Mouse (Mus musculus) midbrain, embryonic 14.5 days (tissue): ENCODE data around the gene Plppr3. TPM values are rescaled to one million over a fixed set of nuclear protein-coding genes. Genes with fewer than 3 reads are reported as not detected.
"Not testable (repeated sequence)": the region's sequence is repeated elsewhere in the genome, so short reads cannot be mapped to it uniquely, and the experiment has no call there.

Source experiments
- ATAC-seq: fragments of 200-750 bp; cut with Nextera tagmentation; 2 replicates; pipeline ENCODE4 v1.8.0; 2017; ENCODE audit warnings: moderate number of reproducible peaks, moderate library complexity; ENCODE audit not compliant: low FRiP score, low TSS enrichment
- DNase-seq: peaks from one replicate; pipeline ENCODE4 v3.0.0-alpha.2; 2015
- H3K27ac ChIP-seq: fragments of 300-500 bp; sonication (generic); replicated peaks from 2 replicates; pipeline ENCODE4 v1.5.1; 2014; ENCODE audit warnings: mild to moderate bottlenecking, low read depth, low read length, moderate library complexity
- H3K27me3 ChIP-seq: fragments of 300-500 bp; sonication (generic); 2 replicates; pipeline ENCODE4 v1.6.1; 2014; ENCODE audit warnings: low read length, control low read depth, mixed read lengths; ENCODE audit not compliant: control insufficient read depth, insufficient read depth
- H3K36me3 ChIP-seq: fragments of 300-500 bp; sonication (generic); 2 replicates; pipeline ENCODE4 v1.6.1; 2014; ENCODE audit warnings: low read length, control low read depth; ENCODE audit not compliant: control insufficient read depth, insufficient read depth
- H3K4me1 ChIP-seq: fragments of 300-500 bp; sonication (generic); 2 replicates; pipeline ENCODE4 v1.6.1; 2014; ENCODE audit warnings: mild to moderate bottlenecking, antibody characterized with exemption, low read length, control low read depth; ENCODE audit not compliant: control insufficient read depth, insufficient read depth
- H3K4me2 ChIP-seq: fragments of 300-500 bp; sonication (generic); 2 replicates; pipeline ENCODE4 v1.6.1; 2014; ENCODE audit warnings: mild to moderate bottlenecking, low read length, moderate library complexity
- H3K4me3 ChIP-seq: fragments of 300-500 bp; sonication (generic); replicated peaks from 2 replicates; pipeline ENCODE4 v1.5.1; 2014; ENCODE audit warnings: low read depth, low read length
- H3K9ac ChIP-seq: fragments of 300-500 bp; sonication (generic); replicated peaks from 2 replicates; pipeline ENCODE4 v1.6.1; 2014; ENCODE audit warnings: mild to moderate bottlenecking, low read length, moderate library complexity
- H3K9me3 ChIP-seq: fragments of 300-500 bp; sonication (generic); 2 replicates; pipeline ENCODE4 v1.6.1; 2016; ENCODE audit warnings: low read length, control low read depth, mixed read lengths; ENCODE audit not compliant: control insufficient read depth
- WGBS: fragments of 180-500 bp; shearing (Covaris S2); extraction: QIAGEN DNeasy Blood & Tissue Kit; methylation state at CpG from one replicate; pipeline ENCODE4 v1.1.7; 2014; 5-methylcytosine and 5-hydroxymethylcytosine counted together
- polyA plus RNA-seq: library from polyadenylated mRNA; unstranded; fragments of >200 nt; fragmentation: Nextera tagmentation; extraction: Ambion mirVana; gene quantifications from 2 replicates; pipeline ENCODE4 v1.2.1, GENCODE M21; 2014

Gene Plppr3
- polyA plus RNA-seq, 1 experiment from 2014 or later: 342 TPM

DNA sequence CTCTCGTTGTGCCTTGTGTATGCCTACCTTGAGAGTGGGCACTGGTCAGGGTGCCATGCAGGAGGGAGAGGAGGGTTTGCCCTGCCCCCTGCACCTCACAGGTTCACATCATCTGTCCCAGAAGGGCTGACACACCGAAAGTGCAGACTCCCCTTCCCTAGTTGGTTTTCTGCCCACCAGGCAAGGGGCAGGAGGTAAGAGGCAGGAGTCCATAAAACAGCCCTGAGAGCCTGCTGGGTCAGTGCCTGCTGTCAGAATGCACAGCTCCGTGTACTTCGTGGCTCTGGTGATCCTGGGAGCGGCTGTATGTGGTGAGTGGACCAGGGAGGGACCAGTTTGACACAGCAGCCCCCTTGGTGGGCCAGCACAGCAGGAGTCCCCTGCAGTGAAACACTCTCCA, 16.2 kb upstream of the Plppr3 start, which contains the start of gene Cfd:
Gene Cfd (plus strand): TSS at position 184 of the 400 bp plus-strand sequence.
- Histone ChIP-seq H3K36me3 (peaks cover 13% of the 10 kb centered on the region), H3K9ac (no peak within 1 kb of the TSS), H3K4me3 (no peak within 1 kb of the TSS), H3K27me3 (no peaks in the 10 kb centered on the region), H3K4me2 (no peak within 1 kb of the TSS), H3K4me1 (no peaks in the 10 kb centered on the region), H3K27ac (no peak within 1 kb of the TSS), H3K9me3 (no peaks in the 10 kb centered on the region)
- WGBS: 43% methylated on average over 5 of the region's 5 CpGs
- DNase-seq (no peak), ATAC-seq (no peak)

DNA sequence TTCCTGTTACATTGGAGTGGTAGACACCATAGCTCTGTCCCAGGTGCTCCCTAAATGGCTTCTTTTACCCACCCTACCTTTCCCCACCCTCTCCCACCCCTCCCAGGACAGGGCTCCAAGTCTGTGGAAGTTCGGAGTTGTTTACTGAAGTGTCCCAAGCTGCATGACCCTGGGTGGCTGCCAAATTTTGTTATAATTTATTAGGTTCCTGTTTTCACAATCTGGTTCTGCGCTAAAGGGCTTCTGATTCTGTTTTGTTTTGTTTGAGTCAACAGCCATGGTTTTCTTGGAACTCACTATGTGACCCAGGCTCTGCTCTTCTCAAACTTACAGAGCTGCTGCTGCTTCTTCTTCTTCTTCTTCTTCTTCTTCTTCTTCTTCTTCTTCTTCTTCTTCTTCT, 15.0 kb upstream of the Plppr3 start:
- Histone ChIP-seq H3K4me2 (no peak overlapping the region), H3K9ac (no peak overlapping the region), H3K9me3 (no peaks in the 10 kb centered on the region), H3K27ac (no peak overlapping the region), H3K27me3 (no peaks in the 10 kb centered on the region), H3K36me3 (peaks cover 4% of the 10 kb centered on the region; the same call in 1 of the 2 replicates), H3K4me3 (no peak overlapping the region), H3K4me1 (no peaks in the 10 kb centered on the region)
- WGBS: 88% methylated on average over 2 of the region's 2 CpGs
- DNase-seq: no peak
- ATAC-seq: no peak

DNA sequence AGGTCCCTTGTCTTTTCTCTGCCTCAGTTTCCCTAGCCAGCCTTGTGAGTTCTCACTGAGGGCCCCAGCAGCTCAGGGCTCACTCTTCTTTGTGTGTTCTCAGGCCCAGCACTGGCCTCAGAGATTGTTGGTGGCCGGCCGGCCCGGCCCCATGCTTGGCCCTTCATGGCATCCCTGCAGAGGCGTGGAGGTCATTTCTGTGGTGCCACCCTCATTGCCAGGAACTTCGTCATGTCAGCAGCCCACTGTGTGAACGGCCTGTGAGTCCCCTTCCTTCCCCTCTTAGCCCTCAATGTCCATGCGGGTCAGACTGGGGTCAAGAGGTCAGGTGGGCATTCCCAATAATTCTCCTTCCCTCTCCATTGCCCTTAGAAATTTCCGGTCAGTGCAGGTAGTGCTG, 12.2 kb upstream of the Plppr3 start:
- H3K27me3 ChIP-seq: no peaks in the 10 kb centered on the region; the same call in 1 of the 2 replicates
- 83% methylated on average over 8 of the region's 8 CpGs for WGBS
- no peak overlapping the region for H3K4me3 ChIP-seq

DNA sequence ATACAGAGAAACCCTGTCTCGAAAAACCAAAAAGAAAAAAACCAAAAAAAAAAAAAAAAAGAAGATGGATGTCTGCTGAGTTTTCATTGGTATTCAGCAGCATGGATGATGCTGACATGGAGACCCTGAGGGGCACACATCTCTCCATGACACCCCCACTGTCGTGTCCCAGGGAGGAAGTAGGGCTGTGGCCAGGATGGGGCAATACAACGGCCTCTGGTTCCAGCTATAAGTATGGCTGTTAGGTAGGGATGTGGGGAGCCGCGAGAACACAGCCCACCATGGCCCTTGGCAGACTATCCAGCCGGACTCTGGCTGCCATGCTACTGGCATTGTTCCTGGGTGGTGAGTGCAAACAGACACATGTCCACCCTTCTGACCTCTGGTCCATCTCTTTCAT, 11.6 kb upstream of the Plppr3 start, which contains the start of gene Elane:
Gene Elane (plus strand): TSS at position 194 of the 400 bp plus-strand sequence.
- WGBS: 89% methylated on average over 6 of the region's 6 CpGs
- Histone ChIP-seq H3K9ac (no peak within 1 kb of the TSS), H3K4me2 (no peak within 1 kb of the TSS), H3K9me3 (no peaks in the 10 kb centered on the region), H3K4me1 (no peaks in the 10 kb centered on the region), H3K27ac (no peak within 1 kb of the TSS), H3K4me3 (no peak within 1 kb of the TSS), H3K36me3 (no peaks in the 10 kb centered on the region), H3K27me3 (no peaks in the 10 kb centered on the region; the same call in 1 of the 2 replicates)
- DNase-seq (no peak), ATAC-seq (no peak)

More for the DNA sequence above, 12.2 kb upstream of the Plppr3 start:
- Histone ChIP-seq H3K27ac (no peak overlapping the region), H3K4me2 (no peak overlapping the region), H3K4me1 (no peaks in the 10 kb centered on the region), H3K9ac (no peak overlapping the region), H3K36me3 (no peaks in the 10 kb centered on the region), H3K9me3 (no peaks in the 10 kb centered on the region)
- DNase-seq (no peak), ATAC-seq (no peak)

DNA sequence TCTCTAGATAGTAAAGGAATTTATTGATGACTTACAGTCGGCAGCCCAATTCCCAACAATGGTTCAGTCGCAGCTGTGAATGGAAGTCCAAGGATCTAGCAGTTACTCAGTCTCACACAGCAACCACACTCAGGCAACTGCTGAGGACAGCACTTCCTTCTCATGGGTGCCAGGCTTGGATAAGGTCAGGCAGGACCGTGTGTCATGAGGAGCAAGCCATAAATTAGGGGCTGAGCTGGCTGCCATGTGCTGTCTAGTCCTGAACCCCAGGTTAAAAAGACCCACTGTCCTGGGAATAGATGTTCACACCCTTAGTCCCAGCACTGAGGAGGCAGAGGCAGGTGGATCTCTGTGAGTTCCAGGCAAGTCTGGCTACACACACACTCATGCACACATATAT, 10.5 kb upstream of the Plppr3 start:
- not testable (repeated sequence) for H3K27me3 ChIP-seq, H3K9me3 ChIP-seq, H3K4me3 ChIP-seq, ATAC-seq, DNase-seq, H3K4me1 ChIP-seq, H3K27ac ChIP-seq, H3K36me3 ChIP-seq, H3K4me2 ChIP-seq, H3K9ac ChIP-seq
- WGBS: 64% methylated on average over 2 of the region's 3 CpGs

DNA sequence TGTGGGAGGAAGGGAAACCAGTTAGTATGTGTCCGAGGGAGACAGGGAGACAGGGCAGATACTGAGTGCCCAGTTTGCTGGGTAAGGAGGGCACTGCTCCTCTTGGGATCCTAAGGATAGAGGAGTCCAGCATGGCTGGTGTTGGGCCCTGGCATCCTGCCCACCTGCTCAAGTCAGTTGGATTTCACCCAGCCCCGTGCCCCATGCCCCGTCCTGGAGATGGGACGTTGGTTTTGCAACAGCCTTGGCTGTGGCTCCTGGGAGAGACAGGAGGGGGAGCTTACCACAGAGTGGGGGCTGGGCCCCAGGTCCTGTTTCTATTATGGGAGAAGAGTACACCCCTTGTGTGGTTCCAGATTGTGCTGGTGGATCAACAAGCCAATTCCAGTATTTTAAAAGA, 10.0 kb upstream of the Plppr3 start:
- Histone ChIP-seq H3K4me3 (no peak overlapping the region), H3K27ac (no peak overlapping the region), H3K27me3 (no peaks in the 10 kb centered on the region; the same call in 1 of the 2 replicates), H3K4me1 (no peaks in the 10 kb centered on the region), H3K9me3 (no peaks in the 10 kb centered on the region), H3K36me3 (no peaks in the 10 kb centered on the region), H3K9ac (no peak overlapping the region), H3K4me2 (no peak overlapping the region)
- DNase-seq: no peak
- WGBS: 65% methylated on average over 4 of the region's 4 CpGs
- ATAC-seq: no peak

DNA sequence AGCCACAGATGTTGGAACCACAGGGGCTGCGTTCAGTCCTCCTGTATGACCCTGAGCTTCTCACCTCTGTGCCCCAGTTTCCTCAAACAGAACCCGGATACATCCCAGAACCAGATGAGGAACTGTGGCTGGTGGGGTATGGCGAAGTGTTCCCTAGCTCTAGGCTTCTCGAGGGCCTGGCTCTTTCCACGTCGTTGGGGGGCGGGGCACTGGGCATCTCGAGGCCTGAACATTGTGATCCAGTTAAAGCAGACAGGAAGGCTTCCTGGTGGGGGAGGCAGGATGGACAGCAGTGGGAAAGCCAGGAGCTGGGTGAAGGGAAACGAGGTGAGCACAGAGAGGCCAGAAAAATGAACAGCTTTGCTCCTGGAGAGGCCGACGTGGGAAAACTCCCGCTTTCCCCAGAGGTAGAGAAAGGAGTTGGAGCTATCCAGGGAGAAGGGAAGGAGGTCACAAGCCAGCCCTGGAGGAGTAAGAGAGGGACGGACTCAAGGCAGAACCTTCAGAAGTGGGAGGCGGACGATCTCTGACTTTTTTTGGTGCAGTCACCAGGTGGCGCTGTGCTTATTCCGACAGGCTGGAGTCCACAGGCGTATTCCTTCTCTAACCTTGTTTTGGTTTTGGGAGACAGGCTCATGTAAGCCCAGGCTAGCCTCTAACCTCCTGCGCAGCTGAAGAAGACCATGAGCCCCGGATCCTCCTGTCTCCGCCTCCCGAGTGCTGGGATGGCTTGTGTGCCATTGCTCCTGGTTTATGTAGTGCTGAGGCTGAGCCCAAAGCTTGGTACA, 9.1 kb upstream of the Plppr3 start:
- Histone ChIP-seq H3K4me3 (no peak overlapping the region), H3K27me3 (no peaks in the 10 kb centered on the region; the same call in 1 of the 2 replicates), H3K4me2 (no peak overlapping the region), H3K36me3 (no peaks in the 10 kb centered on the region), H3K9ac (no peak overlapping the region), H3K27ac (no peak overlapping the region), H3K4me1 (no peaks in the 10 kb centered on the region), H3K9me3 (no peaks in the 10 kb centered on the region)
- ATAC-seq (0 out of 2 replicates have a peak, but pooled peaks have one; percentile 32), DNase-seq (peak; percentile 88)
- WGBS: 14% methylated on average over 22 of the region's 22 CpGs

DNA sequence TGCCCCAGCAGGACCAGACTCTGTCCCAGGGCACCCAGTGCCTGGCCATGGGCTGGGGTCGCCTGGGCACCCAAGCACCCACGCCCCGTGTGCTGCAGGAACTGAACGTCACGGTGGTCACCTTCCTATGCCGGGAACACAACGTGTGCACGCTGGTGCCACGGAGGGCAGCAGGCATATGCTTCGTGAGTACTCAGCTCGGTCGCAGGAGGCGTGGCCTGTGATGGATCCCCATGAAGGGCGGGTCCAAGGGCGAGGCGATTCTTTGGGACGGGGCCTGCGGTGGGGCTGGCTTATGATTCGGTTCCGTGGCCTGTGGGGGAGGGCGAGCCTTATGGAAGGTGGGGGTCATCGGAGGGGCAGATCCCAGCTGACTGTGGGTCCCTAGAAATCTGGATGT, 7.5 kb upstream of the Plppr3 start:
- H3K9me3 ChIP-seq: no peaks in the 10 kb centered on the region
- H3K27ac ChIP-seq: no peak overlapping the region
- DNase-seq (no peak), ATAC-seq (no peak)
- H3K4me2 ChIP-seq: peak overlapping the region; percentile 29
- no peak overlapping the region for H3K9ac ChIP-seq
- 5% methylated on average over 22 of the region's 22 CpGs for WGBS
- H3K4me1 ChIP-seq: no peaks in the 10 kb centered on the region
- no peak overlapping the region for H3K4me3 ChIP-seq
- H3K36me3 ChIP-seq: no peaks in the 10 kb centered on the region
- no peaks in the 10 kb centered on the region; the same call in 1 of the 2 replicates for H3K27me3 ChIP-seq

DNA sequence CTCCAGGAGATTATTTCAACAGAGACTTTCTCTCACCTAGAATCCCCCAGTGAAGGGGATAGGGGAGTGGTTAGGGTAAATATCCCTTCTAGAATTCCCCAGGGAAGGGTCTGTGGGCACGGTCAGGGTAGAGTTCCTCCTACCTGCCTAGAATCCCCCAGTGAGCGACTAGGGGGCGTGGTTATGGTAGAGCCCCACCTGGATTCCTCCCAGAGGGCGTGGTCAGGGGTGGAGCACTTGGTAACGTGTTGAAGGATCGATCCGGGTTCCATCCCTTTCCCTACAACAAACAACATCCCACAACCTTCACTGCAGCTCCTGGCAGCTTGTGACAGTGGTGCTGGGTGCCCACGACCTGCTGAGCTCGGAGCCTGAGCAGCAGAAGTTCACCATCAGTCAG, 6.3 kb upstream of the Plppr3 start:
- no peak for ATAC-seq
- Histone ChIP-seq H3K4me2 (no peak overlapping the region), H3K27me3 (no peaks in the 10 kb centered on the region; the same call in 1 of the 2 replicates), H3K27ac (no peak overlapping the region), H3K36me3 (no peaks in the 10 kb centered on the region), H3K4me1 (no peaks in the 10 kb centered on the region), H3K9me3 (no peaks in the 10 kb centered on the region), H3K9ac (no peak overlapping the region), H3K4me3 (no peak overlapping the region)
- WGBS: 16% methylated on average over 9 of the region's 9 CpGs
- DNase-seq: no peak
